Mouse (Mus musculus) ES-Bruce4 (cell line): ENCODE measurements around the gene Git1. TPM values are rescaled to one million over a fixed set of nuclear protein-coding genes. Genes with fewer than 3 reads are reported as not detected.

Experiments used
- H3K27ac ChIP-seq: 2 replicates; pipeline ENCODE4 v1.5.1; 2012; ENCODE audit warnings: low read length, inconsistent platforms; ENCODE audit not compliant: insufficient read depth
- H3K27me3 ChIP-seq: 2 replicates; pipeline ENCODE4 v1.6.1; 2012; ENCODE audit warnings: mild to moderate bottlenecking, low read length, inconsistent platforms; ENCODE audit not compliant: control insufficient read depth, poor library complexity, insufficient read depth, severe bottlenecking
- H3K36me3 ChIP-seq: 2 replicates; pipeline ENCODE4 v1.6.1; 2012; ENCODE audit warnings: inconsistent platforms, mild to moderate bottlenecking, low read length, moderate library complexity; ENCODE audit not compliant: control insufficient read depth, poor library complexity, insufficient read depth, severe bottlenecking
- H3K4me1 ChIP-seq: one replicate; pipeline ENCODE4 v1.8.1; 2011; ENCODE audit warnings: low read length; ENCODE audit not compliant: control insufficient read depth, insufficient read depth
- H3K4me3 ChIP-seq: 2 replicates; pipeline ENCODE4 v1.5.1; 2011; ENCODE audit warnings: low read depth, mild to moderate bottlenecking, low read length
- H3K9ac ChIP-seq: 2 replicates; pipeline ENCODE4 v1.6.1; 2012; ENCODE audit warnings: low read depth, mild to moderate bottlenecking, inconsistent platforms; ENCODE audit not compliant: poor library complexity, severe bottlenecking
- H3K9me3 ChIP-seq: replicated peaks from 2 replicates; pipeline ENCODE4 v1.6.1; 2012; ENCODE audit warnings: mild to moderate bottlenecking, low read length, inconsistent platforms; ENCODE audit not compliant: control insufficient read depth, poor library complexity, insufficient read depth, severe bottlenecking
- CTCF ChIP-seq: IDR thresholded peaks from one replicate; pipeline ENCODE4 v1.8.1; 2011; ENCODE audit warnings: low read depth, low read length
- EP300 ChIP-seq: IDR thresholded peaks from 2 replicates; pipeline ENCODE4 v1.6.1; 2011; ENCODE audit warnings: low read depth, low read length; ENCODE audit not compliant: insufficient read depth
- POLR2A ChIP-seq: IDR thresholded peaks from one replicate; pipeline ENCODE4 v1.8.1; 2011; ENCODE audit warnings: low read length; ENCODE audit not compliant: insufficient read depth
- polyA plus RNA-seq: library from polyadenylated mRNA; stranded (reverse); fragments of >200 nt; gene quantifications from 2 replicates; pipeline ENCODE4 v1.2.4, GENCODE M21; 2011; ENCODE audit warnings: low read depth; ENCODE audit not compliant: missing spikeins, insufficient read depth, insufficient read length

Gene Git1
- polyA plus RNA-seq, 1 experiment, result 56.5 TPM

- no peaks in the 10 kb centered on the region for H3K9me3 ChIP-seq
- H3K27ac ChIP-seq, result no peak overlapping the region
- H3K4me3 ChIP-seq, result no peak overlapping the region
- H3K27me3 ChIP-seq, result peaks cover 10% of the 10 kb centered on the region
- TF ChIP-seq EP300 (no peak), POLR2A (no peak), CTCF (no peak)
- H3K9ac ChIP-seq, result no peak overlapping the region
- H3K36me3 ChIP-seq, result no peaks in the 10 kb centered on the region
- H3K4me1 ChIP-seq, result no peaks in the 10 kb centered on the region
Observed at GRCm38 (mm10) chr11:77464684-77465083, 28.7 kb upstream of the Git1 start.

GRCm38 (mm10) chr11:77465111-77465510, 28.3 kb upstream of the Git1 start:
- no peak overlapping the region for H3K9ac ChIP-seq
- no peaks in the 10 kb centered on the region for H3K36me3 ChIP-seq
- H3K27me3 ChIP-seq, result peaks cover 10% of the 10 kb centered on the region
- no peaks in the 10 kb centered on the region for H3K9me3 ChIP-seq
- TF ChIP-seq CTCF (no peak), EP300 (no peak)
- H3K4me3 ChIP-seq, result no peak overlapping the region
- no peak overlapping the region for H3K27ac ChIP-seq
- H3K4me1 ChIP-seq, result no peaks in the 10 kb centered on the region

- Histone ChIP-seq H3K36me3 (no peaks in the 10 kb centered on the region), H3K27me3 (peaks cover 10% of the 10 kb centered on the region), H3K4me3 (peak overlapping the region; percentile 39; the same call in 1 of the 2 replicates), H3K9me3 (no peaks in the 10 kb centered on the region), H3K4me1 (no peaks in the 10 kb centered on the region), H3K9ac (peak overlapping the region; percentile 24), H3K27ac (no peak overlapping the region)
- no peak for TF ChIP-seq POLR2A
- TF ChIP-seq EP300, result no peak
- TF ChIP-seq CTCF, result no peak
Observed at GRCm38 (mm10) chr11:77466544-77466943, 26.8 kb upstream of the Git1 start.

- Histone ChIP-seq H3K4me3 (peak overlapping the region; percentile 32), H3K4me1 (no peaks in the 10 kb centered on the region), H3K27ac (no peak overlapping the region), H3K9me3 (no peaks in the 10 kb centered on the region), H3K36me3 (no peaks in the 10 kb centered on the region), H3K27me3 (peaks cover 5% of the 10 kb centered on the region; the same call in 1 of the 2 replicates), H3K9ac (peak overlapping the region; percentile 24)
- TF ChIP-seq CTCF (peak; percentile 53), EP300 (no peak)
Observed at GRCm38 (mm10) chr11:77467157-77467556, 26.2 kb upstream of the Git1 start.

GRCm38 (mm10) chr11:77467784-77468183, 25.6 kb upstream of the Git1 start:
- H3K4me1 ChIP-seq, result no peaks in the 10 kb centered on the region
- no peak for TF ChIP-seq EP300
- TF ChIP-seq CTCF, result peak; percentile 88
- TF ChIP-seq POLR2A, result no peak
- H3K4me3 ChIP-seq, result peak overlapping the region; percentile 32
- H3K9me3 ChIP-seq, result no peaks in the 10 kb centered on the region
- H3K9ac ChIP-seq, result peak overlapping the region; percentile 24
- H3K36me3 ChIP-seq, result no peaks in the 10 kb centered on the region
- H3K27ac ChIP-seq, result no peak overlapping the region
- 0 out of 2 replicates have a peak, but pooled peaks cover 3% of the 10 kb centered on the region for H3K27me3 ChIP-seq

- Histone ChIP-seq H3K4me1 (no peaks in the 10 kb centered on the region), H3K4me3 (no peak overlapping the region), H3K9me3 (no peaks in the 10 kb centered on the region), H3K27ac (no peak overlapping the region), H3K27me3 (no peaks in the 10 kb centered on the region), H3K36me3 (no peaks in the 10 kb centered on the region), H3K9ac (no peak overlapping the region)
- no peak for TF ChIP-seq CTCF
- TF ChIP-seq POLR2A, result no peak
- TF ChIP-seq EP300, result no peak
Observed at GRCm38 (mm10) chr11:77468397-77468796, 25.0 kb upstream of the Git1 start.
